Mouse (Mus musculus): ENCODE results near the gene Cd59a.

DNA sequence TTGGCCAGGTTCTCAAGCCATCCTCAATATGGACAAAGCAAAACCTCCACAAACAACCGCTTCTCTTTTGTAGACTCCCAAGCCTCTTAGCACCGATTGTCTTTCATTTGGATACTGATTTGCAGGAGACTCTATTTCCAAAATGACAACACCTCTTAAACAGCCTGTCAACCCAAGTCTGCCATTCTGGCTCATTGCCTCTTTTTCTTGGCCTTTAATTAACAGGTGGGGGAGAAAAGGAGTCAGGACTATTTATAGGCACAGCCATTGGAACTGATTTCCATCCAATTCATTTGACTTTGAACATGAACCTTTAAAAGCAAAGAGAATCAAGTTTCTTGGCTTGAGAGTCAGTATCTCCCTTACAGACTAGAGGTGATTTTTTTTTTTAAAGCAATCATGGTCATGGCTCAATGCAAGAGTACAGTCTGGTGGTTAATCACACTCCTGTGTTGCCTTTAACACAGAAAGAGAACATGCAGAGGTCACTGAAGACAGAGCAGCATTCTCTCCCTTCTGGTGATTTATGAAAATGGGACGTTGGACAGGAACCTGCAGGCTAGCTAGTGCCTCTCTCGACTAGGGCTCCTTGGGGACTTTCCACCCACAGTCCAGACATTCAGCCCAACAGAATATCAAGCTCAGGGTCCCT is 52.4 kb downstream of the Cd59a start:
- no peak for TF ChIP-seq CTCF (IDR thresholded peaks at IDR 0.05)
- no peak for TF ChIP-seq POLR2A (IDR thresholded peaks at IDR 0.05; ENCODE audit: insufficient read depth, low read depth, low read length)
